Mouse (Mus musculus) heart, postnatal 36 days (tissue): ENCODE measurements around the gene Ush2a. TPM values are rescaled to one million over a fixed set of nuclear protein-coding genes. Genes with fewer than 3 reads are reported as not detected.
A peak's percentile ranks its signal among the peaks of the same experiment; 100 is the strongest.

ENCODE experiments used
- DNase-seq, 2 experiments: peaks; one replicate each; pipeline ENCODE4 v3.0.0; 2021 to 2022
- intact Hi-C: fragments of 180-260 bp; cut with DNase I; formaldehyde crosslinking; loops from one replicate; pipeline ENCODE4 v1.15.1; 2025
- total RNA-seq, 2 experiments: library from RNA; stranded (reverse); gene quantifications; 2 replicates each; pipeline ENCODE4 v1.2.3; 2021

Gene Ush2a
- total RNA-seq: under 1 TPM; 0.05 to 0.11 TPM

- DNase-seq: no peak
- intact Hi-C loops: no loop called here
Observed at GRCm38 (mm10) chr1:188261903-188262682, at the start of gene Ush2a. TSS of gene Ush2a (plus strand) at chr1:188262023.

GRCm38 (mm10) chr1:188214885-188215611 lies 46.8 kb upstream of the Ush2a start:
- intact Hi-C loops: no loop called here
- DNase-seq: no peak

- DNase-seq: no peak
- intact Hi-C loops: no loop called here
Observed at GRCm38 (mm10) chr1:188221226-188221792, 40.5 kb upstream of the Ush2a start.

- intact Hi-C loops: no loop called here
- no peak for DNase-seq
Observed at GRCm38 (mm10) chr1:188233036-188233724, 28.6 kb upstream of the Ush2a start.

- DNase-seq: no peak
- intact Hi-C loops: no loop called here
Observed at GRCm38 (mm10) chr1:188238636-188239035, 23.2 kb upstream of the Ush2a start.

GRCm38 (mm10) chr1:188241766-188242165 lies 20.1 kb upstream of the Ush2a start:
- intact Hi-C loops: no loop called here
- no peak for DNase-seq

- intact Hi-C loops: no loop called here
- DNase-seq: no peak
Observed at GRCm38 (mm10) chr1:188257500-188257899, 4.3 kb upstream of the Ush2a start.

- intact Hi-C loops: no loop called here
- no peak for DNase-seq
Observed at GRCm38 (mm10) chr1:188260259-188261107, 1.3 kb upstream of the Ush2a start.

GRCm38 (mm10) chr1:188267127-188267722 lies 5.4 kb downstream of the Ush2a start:
- intact Hi-C loops: no loop called here
- no peak for DNase-seq

- no peak for DNase-seq
- intact Hi-C loops: no loop called here
Observed at GRCm38 (mm10) chr1:188269071-188269470, 7.2 kb downstream of the Ush2a start.

GRCm38 (mm10) chr1:188313303-188313702 lies 51.5 kb downstream of the Ush2a start:
- intact Hi-C loops: no loop called here
- DNase-seq: no peak

- intact Hi-C loops: no loop called here
Observed at GRCm38 (mm10) chr1:188316574-188316973, 54.8 kb downstream of the Ush2a start.

GRCm38 (mm10) chr1:188320204-188320603 lies 58.4 kb downstream of the Ush2a start:
- intact Hi-C loops: no loop called here
- DNase-seq: no peak

More at GRCm38 (mm10) chr1:188316574-188316973, 54.8 kb downstream of the Ush2a start:
- no peak for DNase-seq

- intact Hi-C loops: no loop called here
- DNase-seq: no peak
Observed at GRCm38 (mm10) chr1:188321534-188321933, 59.7 kb downstream of the Ush2a start.

- no peak for DNase-seq
- intact Hi-C loops: no loop called here
Observed at GRCm38 (mm10) chr1:188330406-188330805, 68.6 kb downstream of the Ush2a start.

GRCm38 (mm10) chr1:188333936-188334335 lies 72.1 kb downstream of the Ush2a start:
- intact Hi-C loops: no loop called here
- no peak for DNase-seq

GRCm38 (mm10) chr1:188347762-188348161 lies 85.9 kb downstream of the Ush2a start:
- intact Hi-C loops: no loop called here

GRCm38 (mm10) chr1:188354726-188355125 lies 92.9 kb downstream of the Ush2a start:
- no peak for DNase-seq
- intact Hi-C loops: no loop called here

More at GRCm38 (mm10) chr1:188347762-188348161, 85.9 kb downstream of the Ush2a start:
- DNase-seq: no peak

GRCm38 (mm10) chr1:188363548-188363947 lies 101.7 kb downstream of the Ush2a start:
- intact Hi-C loops: no loop called here
- DNase-seq: peak; percentile 26 to 31

- no peak for DNase-seq
- intact Hi-C loops: no loop called here
Observed at GRCm38 (mm10) chr1:188385180-188385579, 123.4 kb downstream of the Ush2a start.
